10 mouse cellular contexts compared by ENCODE assay signal in the genomic region with DNA sequence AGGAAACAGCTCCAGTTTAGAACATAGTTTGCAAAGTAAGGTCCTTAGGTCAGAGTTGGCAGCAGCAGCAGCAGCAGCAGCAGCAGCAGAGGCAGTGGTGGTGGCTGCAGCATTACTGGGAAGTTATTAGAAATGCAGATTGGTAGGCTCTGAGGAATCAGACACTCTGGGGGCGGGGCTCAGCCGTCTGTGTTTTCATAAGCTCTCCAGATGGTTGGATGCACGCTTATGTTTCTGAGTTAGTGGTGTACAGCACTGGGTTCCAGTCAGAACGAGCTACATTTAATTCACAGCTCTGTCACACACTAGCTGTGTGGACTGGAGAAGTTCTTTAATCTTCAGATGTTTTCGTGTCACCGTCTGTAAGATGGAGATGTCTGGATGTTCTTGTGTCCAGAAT.
A peak's percentile ranks its signal among the peaks of the same experiment; 100 is the strongest.
DNase-seq lines count a peak whose midpoint lies in the region; ATAC-seq lines count a peak whose summit lies in the region.
"Had no signal": no experiment of that assay in that cellular context is flagged by ENCODE, and none has a peak within 500 bp of the region (broad histone marks: within the 10 kb centered on the region; RNA-seq: fewer than 3 reads in every experiment).

No protein-coding gene starts in this region.

- H3K4me1 ChIP-seq in neural tube, embryonic 15.5 days: 0 out of 2 replicates have a peak, but pooled peaks cover 4% of the 10 kb centered on the region
- H3K4me1 ChIP-seq in hindbrain, embryonic 16.5 days (ENCODE audit: control insufficient read depth, insufficient read depth, low read depth, low read length): no peaks in the 10 kb centered on the region
- H3K4me1 ChIP-seq in limb, embryonic 13.5 days: peaks cover 6% of the 10 kb centered on the region; the same call in 1 of the 2 replicates
- H3K4me1 ChIP-seq: embryonic facial prominence, embryonic 12.5 days had no signal

- H3K4me3 ChIP-seq in neural tube, embryonic 15.5 days (replicated peaks): no peak overlapping the region
- no peak overlapping the region for H3K4me3 ChIP-seq in hindbrain, embryonic 16.5 days (ENCODE audit: low read length)
- H3K4me3 ChIP-seq in limb, embryonic 13.5 days: no peak overlapping the region
- H3K4me3 ChIP-seq: embryonic facial prominence, embryonic 12.5 days had no signal

- no peaks in the 10 kb centered on the region for H3K27me3 ChIP-seq in neural tube, embryonic 15.5 days (replicated peaks)
- H3K27me3 ChIP-seq in hindbrain, embryonic 16.5 days (replicated peaks; ENCODE audit: control insufficient read depth, insufficient read depth, low read length): no peaks in the 10 kb centered on the region
- no peaks in the 10 kb centered on the region for H3K27me3 ChIP-seq in limb, embryonic 13.5 days
- H3K27me3 ChIP-seq: embryonic facial prominence, embryonic 12.5 days had no signal

- ATAC-seq in neural tube, embryonic 15.5 days (ENCODE audit: low FRiP score): no peak; the same call in 1 of the 2 replicates
- ATAC-seq in hindbrain, embryonic 16.5 days: peak; percentile 73; the same call in 1 of the 2 replicates
- peak; percentile 19; the same call in 1 of the 2 replicates for ATAC-seq in limb, embryonic 13.5 days (ENCODE audit: low FRiP score, low read depth)

- H3K4me2 ChIP-seq in neural tube, embryonic 15.5 days: no peak overlapping the region
- no peak overlapping the region for H3K4me2 ChIP-seq in hindbrain, embryonic 16.5 days (ENCODE audit: low read length)
- H3K4me2 ChIP-seq in limb, embryonic 13.5 days (replicated peaks): no peak overlapping the region
- H3K4me2 ChIP-seq: embryonic facial prominence, embryonic 12.5 days had no signal

- WGBS in neural tube, embryonic 15.5 days: 36% methylated on average over 6 of the region's 6 CpGs
- WGBS in hindbrain, embryonic 16.5 days: 31% methylated on average over 6 of the region's 6 CpGs
- WGBS in limb, embryonic 13.5 days: 40% methylated on average over 6 of the region's 6 CpGs

- no peaks in the 10 kb centered on the region for H3K36me3 ChIP-seq in neural tube, embryonic 15.5 days
- no peaks in the 10 kb centered on the region for H3K36me3 ChIP-seq in hindbrain, embryonic 16.5 days (ENCODE audit: control insufficient read depth, insufficient read depth, low read length)
- H3K36me3 ChIP-seq in limb, embryonic 13.5 days: no peaks in the 10 kb centered on the region
- H3K36me3 ChIP-seq: embryonic facial prominence, embryonic 12.5 days had no signal

- H3K9me3 ChIP-seq in neural tube, embryonic 15.5 days (replicated peaks): no peaks in the 10 kb centered on the region
- H3K9me3 ChIP-seq in hindbrain, embryonic 16.5 days (ENCODE audit: control insufficient read depth, low read length): no peaks in the 10 kb centered on the region
- no peaks in the 10 kb centered on the region for H3K9me3 ChIP-seq in limb, embryonic 13.5 days
- H3K9me3 ChIP-seq: embryonic facial prominence, embryonic 12.5 days had no signal

- DNase-seq in neural tube, embryonic 10.5 days (ENCODE audit: extremely low spot score, low spot score): peak; percentile 22
- peak; percentile 59 for DNase-seq in telencephalon, adult 2 months (ENCODE audit: low read depth, low spot score)
- no peak for DNase-seq in ovary, adult 18-20 months (ENCODE audit: low spot score)
- no peak for DNase-seq in gastrocnemius, postnatal 4 days (ENCODE audit: low spot score in 2 of 2)
- DNase-seq in spleen, postnatal 36 days (ENCODE audit: low spot score in 2 of 2): no peak

- H3K27ac ChIP-seq in neural tube, embryonic 15.5 days (replicated peaks): no peak overlapping the region
- H3K27ac ChIP-seq in hindbrain, embryonic 16.5 days (ENCODE audit: low read depth, low read length): no peak overlapping the region
- no peak overlapping the region for H3K27ac ChIP-seq in limb, embryonic 13.5 days
- H3K27ac ChIP-seq: embryonic facial prominence, embryonic 12.5 days; liver, embryonic 14.5 days had no signal

- H3K9ac ChIP-seq in neural tube, embryonic 15.5 days (replicated peaks): no peak overlapping the region
- no peak overlapping the region for H3K9ac ChIP-seq in hindbrain, embryonic 16.5 days (ENCODE audit: low read depth, low read length)
- H3K9ac ChIP-seq in limb, embryonic 13.5 days: no peak overlapping the region
- H3K9ac ChIP-seq: embryonic facial prominence, embryonic 12.5 days; liver, embryonic 14.5 days had no signal

Comparison
In these comparisons a context has a peak if more than half of its experiments do, and no peak if none do; other contexts are left out.
1. DNase-seq: peak in neural tube, embryonic 10.5 days (single experiment) and telencephalon, adult 2 months (single experiment); none in ovary, adult 18-20 months (single experiment), gastrocnemius, postnatal 4 days (0 of 2) and spleen, postnatal 36 days (0 of 2).